Mouse (Mus musculus) adrenal gland, postnatal 10 days (tissue): Measurements from ENCODE around the gene Tll2. TPM values are rescaled to one million over a fixed set of nuclear protein-coding genes. Genes with fewer than 3 reads are reported as not detected.

Experiments
- DNase-seq: peaks from one replicate; pipeline ENCODE4 v3.0.0; 2021; ENCODE audit warnings: mixed read lengths
- total RNA-seq, 2 experiments: library from RNA; stranded (reverse); gene quantifications; 2 replicates each; pipeline ENCODE4 v1.2.3; 2021

Gene Tll2
- total RNA-seq, 2 experiments from 2014 or later = 0.27 to 0.94 TPM

DNA sequence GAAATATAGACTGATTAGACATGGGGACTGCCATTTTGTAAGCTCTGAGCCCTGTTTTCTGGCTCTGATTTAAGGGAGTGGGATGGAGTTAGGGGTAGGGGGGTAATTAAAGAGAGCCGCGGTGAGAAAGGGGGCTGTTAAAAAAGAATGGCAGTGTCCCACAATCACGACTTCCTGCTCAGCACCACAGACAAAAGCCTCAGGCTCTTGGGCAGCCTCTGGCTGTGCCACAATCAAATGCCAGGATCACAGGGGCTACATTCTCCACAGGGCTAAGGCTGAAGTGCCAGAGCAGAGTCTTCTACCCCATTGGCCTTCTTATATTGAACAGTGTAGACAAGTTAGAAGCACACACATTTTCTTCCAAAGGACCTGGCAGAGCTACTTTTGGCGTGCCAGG lies 118.7 kb downstream of the Tll2 start:
- no peak for DNase-seq

DNA sequence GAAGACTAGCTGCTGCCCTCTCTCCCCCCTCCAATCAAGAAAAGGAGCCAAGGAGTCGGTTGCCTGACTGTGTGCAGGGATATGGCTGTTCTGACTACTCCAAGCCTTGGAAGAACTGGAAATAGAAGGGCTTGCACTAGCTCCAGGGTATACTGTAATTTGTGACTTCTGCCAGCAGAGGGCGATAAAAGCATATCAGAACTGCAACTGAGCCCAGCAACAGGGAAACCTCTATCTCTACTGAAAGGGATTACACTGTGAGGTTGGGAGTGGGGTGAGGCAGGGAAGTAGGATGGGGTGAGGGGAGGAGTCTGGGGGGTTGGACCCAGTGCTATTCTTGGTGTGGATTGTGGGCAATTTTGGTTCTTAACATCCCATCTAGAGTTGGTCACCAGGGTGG lies 119.9 kb downstream of the Tll2 start:
- peak; percentile 79 for DNase-seq

DNA sequence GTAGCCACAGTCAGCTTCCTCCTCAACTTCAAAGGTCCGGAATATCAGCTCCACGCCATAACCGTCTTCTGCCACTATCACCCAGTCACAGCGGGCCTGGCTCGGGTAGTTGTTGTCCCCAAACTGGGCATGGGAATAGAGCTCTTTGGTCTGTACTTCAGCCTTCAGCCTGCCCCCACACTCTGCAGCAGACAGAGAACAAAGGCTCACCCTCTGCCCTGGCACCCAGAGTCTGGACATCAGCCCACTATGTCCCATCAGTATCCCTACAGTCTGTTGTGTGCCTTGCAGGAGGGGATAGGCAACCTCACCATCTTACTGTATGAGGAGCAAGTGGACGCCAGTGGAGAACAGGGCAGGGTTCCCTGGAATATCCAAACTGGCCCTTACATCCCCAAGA lies 120.3 kb downstream of the Tll2 start:
- DNase-seq = no peak

DNA sequence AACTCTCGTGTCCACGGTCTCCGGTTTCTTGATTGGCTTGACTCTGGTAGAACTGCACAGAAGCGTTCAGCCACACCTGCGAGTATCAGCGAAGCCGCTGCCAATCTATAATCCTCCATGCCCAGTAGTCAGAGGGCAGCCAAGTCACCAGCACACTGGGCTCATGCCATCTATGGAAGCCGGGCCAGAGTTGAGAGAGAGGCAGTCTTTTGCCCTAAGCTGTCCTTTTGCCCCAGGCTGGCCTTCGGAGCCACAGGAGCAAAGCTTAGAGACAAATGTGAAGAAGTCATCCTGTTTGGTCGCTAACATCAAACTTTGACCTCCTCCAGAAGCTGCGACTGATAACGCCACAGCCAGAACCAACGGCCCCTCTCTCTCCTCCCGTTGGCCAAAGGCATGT lies 123.0 kb downstream of the Tll2 start:
- no peak for DNase-seq

DNA sequence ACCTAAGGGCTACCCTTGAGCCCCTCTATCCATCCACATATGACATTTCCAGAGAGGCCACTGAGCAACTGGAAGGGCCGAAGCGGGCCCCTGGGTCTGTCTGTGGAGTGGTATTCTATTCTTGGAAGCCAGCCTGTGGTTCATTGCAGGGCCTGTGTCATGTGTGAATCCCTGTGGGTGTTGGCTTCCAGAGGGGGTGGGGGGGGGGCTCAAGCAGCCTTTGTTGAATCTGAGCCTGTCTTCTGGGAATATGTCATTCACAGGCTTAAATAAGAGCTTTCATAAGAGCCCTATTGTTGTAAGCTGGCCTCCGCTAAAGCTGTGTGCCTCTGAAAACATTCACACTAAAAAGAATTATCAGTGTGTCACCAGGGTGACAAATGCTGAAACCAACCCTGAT lies 125.0 kb downstream of the Tll2 start:
- no peak for DNase-seq

DNA sequence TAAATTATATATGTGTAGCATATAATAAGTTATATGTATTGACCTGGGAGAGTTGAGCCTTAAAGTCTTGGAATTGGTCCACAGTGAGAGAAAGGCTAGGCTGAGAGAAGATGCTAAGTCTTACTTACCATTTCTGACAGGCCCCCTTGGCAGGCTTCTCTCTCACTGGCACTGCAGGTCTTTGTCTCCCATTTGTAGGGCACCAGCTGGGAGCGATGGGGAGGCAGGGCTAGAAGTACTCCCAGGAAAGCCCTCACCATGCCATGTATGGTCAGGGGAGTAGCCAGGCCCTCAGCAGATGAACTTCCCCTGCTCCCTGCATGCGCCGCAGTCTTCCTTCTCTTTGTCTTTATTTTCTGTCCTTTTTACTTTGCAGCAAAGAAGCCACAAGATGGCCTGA lies 129.7 kb downstream of the Tll2 start, which contains the start of gene Opalin:
Gene Opalin, minus strand, starts transcription at position 208 of the 400 bp plus-strand sequence.
- no peak for DNase-seq

DNA sequence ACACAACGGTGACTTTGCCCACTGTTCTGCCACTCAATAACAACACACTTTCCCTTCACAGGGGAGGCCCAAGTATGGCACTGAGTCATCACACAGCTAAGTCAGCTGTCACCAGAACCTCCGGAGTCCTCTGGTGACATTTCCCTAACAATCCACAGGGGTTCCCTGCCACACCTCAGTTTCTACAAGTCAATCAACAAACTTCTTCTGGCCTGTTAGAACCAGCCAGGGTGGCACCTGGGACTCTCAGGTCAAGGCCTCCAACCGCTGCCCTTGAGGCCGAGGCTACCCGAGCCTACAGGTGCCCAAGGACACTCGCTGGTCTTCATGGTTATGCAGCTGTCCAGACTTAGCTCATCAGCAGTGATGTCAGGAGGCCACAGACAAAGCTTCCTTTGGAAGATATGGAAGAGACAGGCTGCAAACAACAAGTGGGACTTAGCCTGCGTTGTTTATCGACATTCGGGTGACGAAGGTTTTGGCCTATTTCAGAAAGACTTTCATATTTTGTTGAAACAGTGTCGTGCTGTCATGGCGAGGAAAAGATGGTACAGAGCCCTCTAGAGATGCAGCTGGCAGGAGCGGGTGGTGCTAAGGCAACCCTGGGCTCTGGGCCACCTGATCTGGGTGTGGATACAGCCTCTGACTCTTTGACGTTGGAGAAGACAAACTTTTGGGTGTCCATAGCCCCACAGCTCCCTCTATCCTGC lies 132.7 kb downstream of the Tll2 start:
- no peak for DNase-seq

DNA sequence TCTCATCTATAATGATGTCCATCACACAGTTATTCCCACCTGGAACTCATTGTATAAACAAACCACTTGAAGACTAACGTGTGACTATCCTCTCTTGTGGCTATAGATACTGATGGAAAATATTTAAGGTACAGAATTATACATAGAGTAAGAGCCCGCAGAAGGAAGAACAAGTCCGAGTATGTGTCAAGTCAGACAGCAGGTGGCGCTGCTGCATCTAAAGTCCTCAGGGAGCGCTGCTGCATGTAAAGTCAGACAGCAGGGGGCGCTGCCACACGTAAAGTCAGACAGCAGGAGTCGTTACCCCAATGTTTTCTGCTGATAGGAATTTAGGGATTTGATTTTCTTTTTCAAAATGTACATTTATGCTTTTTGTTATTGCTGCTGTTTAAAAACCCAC lies 135.1 kb downstream of the Tll2 start:
- peak; percentile 91 for DNase-seq

DNA sequence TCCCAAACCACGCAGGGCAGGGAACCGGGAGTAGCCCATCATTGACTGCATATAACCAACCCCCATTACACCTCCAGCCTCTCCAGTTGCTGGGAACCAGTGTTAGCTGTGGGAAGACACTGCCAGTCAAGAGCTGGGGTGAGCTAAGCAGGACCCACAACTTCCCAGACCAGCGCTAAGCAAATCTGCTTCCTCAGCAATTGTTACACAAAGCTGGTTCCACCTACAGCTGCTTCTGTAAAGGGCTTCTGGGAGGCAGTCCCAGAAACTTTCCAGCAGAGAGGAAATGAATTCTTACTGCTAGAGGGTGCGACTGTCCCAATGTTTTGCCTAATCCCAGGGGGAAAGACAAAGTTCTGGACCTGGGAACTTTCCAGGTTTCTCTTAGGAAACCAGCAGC lies 151.9 kb downstream of the Tll2 start:
- DNase-seq = no peak

DNA sequence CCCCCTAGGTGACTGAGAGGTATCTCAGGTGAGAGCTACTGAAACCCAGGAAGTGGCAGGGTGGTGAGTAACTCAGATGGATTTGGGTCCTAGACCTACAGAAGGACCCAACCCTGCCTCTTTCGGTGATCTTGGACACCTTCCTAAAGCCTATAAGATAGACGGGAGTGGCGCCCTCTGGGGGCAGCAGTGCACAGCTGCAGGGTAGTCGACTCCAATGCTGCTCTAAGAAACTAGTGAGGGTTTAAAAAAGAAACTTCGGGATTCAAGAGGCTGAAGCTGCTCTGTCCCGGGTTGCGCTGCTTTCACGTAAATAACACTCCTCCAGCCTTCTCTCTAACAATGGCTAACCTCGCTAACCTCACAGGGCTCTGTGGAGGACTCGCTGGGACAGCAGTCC lies 153.1 kb downstream of the Tll2 start:
- peak; percentile 45 for DNase-seq

DNA sequence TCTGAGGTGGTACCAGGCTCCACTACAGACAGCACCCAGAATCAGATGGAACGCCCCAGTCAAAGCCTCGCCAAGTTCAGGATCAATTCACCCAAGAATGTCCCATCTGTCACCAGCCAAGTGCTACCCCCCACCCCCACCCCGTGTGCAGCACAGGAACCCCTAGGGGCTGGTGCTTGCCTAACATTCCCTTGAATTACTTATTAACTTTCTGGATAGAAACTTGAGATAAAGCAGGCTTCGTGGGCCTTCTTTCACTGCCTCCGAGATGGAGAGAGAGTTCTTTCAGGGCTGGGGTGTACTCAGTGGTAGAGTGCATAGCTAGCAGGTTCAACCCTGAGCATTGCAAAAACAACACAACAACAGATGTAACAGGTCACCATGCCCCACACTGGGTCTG lies 154.4 kb downstream of the Tll2 start:
- DNase-seq = no peak

DNA sequence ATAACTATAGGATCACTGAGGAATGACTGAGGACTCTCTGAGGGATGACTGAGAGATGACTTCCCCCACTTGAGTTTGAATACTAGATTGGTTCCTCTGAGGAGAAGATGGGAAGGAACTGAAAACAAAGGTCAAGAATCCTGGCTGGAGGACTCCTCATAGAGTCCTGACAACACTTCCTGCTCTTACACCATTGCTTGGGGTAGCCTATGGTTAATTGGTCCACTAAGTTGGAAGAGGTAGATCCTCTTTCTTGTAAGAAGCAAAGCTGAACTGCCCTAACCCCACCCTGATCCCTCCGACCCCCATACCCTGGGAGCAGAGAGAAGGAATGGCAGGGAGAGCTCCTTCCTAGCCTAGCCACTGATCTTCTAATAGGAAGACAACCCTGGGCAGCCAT lies 154.9 kb downstream of the Tll2 start:
- DNase-seq = no peak

DNA sequence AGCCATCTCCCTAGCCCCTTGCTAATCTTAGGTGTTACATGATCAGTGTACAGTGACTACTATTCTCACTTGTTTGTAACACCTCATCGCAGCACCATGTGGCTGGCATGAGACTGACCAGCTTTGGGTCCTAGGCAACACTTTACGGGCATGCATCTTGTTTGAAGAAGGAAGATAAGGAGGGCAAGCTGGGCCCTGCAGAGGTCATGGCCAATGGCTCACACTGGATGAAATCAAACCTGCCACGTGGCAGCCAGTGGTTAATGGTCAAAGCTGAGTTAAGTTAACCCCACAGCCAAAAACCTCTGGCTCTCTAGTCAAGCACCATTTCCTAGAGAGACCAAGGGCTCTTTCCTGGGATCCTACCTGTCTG lies 158.5 kb downstream of the Tll2 start:
- no peak for DNase-seq

DNA sequence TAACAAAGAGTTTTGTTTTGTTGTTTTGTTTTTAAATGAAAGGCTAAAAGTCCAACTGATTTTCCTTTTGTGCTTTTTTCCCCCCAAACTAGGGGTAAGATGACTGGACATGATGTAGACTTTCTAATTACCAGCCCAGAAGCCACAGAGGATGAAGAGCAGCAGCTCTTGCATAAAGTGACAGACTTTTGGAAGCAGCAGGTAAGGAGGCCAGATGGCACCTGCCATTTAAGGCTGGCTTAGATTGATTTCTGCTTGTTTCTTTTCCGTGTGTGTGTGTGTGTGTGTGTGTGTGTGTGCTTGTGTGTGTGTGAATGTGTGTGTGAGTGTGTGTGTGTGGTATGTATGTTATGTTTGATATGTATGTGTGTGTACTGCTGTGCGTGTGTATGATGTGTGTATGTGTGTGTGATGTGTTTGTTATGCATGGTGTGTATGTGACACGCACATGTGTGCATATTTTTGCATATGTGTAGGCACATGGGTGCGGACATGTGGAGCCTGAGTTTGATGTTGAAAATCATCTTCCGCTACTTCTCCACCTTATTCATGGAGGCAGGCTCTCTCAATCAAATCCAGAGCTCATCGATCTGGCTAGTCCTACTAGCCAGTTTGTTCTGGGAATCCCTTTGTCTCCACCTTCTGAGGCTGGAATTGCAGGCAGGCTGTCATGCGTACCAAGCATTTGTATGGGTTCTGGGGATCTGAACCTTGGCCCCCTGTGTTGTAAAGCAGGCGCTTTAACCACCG lies 159.0 kb downstream of the Tll2 start:
- no peak for DNase-seq

DNA sequence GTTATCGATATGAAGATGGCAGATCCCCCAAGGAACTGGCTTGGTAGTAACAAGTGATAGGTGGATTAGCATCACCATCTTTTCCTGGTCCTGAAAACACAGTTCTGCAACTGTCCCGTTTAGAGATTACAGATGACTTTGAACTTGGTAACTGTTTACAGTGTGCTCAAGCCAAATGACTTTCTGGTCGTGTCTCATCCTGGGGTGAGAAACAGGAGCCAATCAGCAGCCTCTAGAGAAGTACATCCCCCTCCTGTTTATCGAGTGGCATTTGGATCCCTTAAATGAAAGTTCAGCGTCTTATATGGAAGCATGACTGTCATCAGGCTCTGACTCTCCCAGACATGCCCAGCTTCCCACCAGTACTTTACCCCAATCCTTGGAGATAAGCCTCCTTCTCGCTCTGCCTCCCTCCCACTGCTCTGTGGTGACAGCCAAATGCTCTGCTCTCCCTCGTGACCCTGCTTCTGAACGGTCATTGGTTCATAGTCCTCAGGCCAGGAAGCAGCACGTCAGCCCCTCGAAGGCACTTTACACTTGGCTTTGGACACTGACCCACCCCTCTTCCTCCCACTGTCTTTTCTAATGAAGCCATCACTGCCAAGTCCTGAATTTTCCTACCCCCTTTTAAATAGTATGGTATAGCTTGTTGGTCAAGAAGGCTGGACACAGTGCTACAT lies 161.4 kb downstream of the Tll2 start:
- no peak for DNase-seq

DNA sequence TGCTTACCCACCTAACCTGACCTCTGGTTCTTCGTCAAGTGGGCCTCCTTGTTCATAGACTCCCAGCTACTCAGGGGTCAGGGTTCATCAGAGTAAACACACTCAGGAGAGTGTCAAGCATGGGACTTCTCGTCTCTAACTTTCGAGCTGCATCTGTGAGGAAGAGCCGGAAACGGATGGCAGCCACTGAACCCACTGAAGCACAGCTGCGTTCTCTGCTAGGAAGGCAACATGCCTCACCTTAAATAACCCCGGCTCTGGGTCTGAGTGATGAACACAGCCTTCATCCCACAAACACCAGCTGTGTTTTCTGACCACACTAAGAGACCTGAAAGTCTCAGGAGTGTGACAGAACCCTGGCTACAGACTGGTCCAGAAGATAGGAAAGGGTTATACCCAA lies 167.5 kb downstream of the Tll2 start:
- no peak for DNase-seq

DNA sequence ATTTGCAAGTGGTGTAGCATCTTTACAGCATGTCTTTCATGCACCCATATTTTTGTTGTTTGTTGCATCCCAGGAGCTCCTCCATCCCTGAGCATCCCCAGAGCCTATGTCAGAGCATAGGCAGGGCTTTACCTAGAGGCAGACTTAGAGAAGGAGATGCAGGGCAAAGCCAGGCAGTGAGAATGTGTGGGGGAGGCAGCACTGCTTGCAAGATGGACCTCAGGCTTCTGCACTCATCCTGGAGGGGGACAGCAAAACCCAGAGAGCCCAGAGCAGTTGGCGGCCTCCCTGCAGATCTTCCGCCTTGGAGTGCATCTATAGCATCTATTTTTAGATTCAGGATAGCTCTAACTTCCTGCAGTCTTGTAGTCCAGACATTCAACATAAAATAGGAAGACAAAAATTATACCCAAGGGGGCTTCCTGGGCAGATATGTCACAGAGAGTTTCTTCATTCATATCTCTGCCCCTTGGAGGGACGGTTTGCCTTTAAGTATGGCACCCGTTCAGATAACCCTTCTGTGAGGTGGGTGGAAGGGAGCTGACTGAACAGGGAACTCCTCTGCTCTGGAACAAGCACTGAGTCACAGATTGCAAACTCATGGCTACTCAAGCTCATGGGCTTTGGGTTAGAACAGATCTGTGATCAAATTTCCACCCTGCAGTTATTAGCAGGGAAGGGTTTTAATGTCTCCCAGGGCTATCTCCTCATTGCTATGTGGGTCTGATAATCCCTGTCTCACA lies 170.7 kb downstream of the Tll2 start:
- DNase-seq = no peak

Other genes starting within 250 kb of the Tll2 start
- 1 to 10 TPM; 1.5 to 1.8 TPM for gene Blnk, start 212.3 kb downstream of the Tll2 start, total RNA-seq
- under 1 TPM in 1 of 2 experiments, not detected in 1; 0.21 TPM for gene Dntt, start 177.6 kb downstream of the Tll2 start, total RNA-seq
- gene Opalin, start 129.7 kb downstream of the Tll2 start, total RNA-seq = not detected
- 100 to 1,000 TPM; 143 to 149 TPM for gene Tm9sf3, start 57.2 kb upstream of the Tll2 start, total RNA-seq
- gene Pik3ap1, start 178.3 kb upstream of the Tll2 start, total RNA-seq = 1 to 10 TPM; 6.2 to 8.7 TPM